ENCODE assay signal across 8 mouse cellular contexts in genomic region chr10:86636953-86637376, GRCm38 (mm10).
A peak's percentile ranks its signal among the peaks of the same experiment; 100 is the strongest.
DNase-seq lines count a peak whose midpoint lies in the region; ATAC-seq lines count a peak whose summit lies in the region.
"Not testable (repeated sequence)": the region's sequence is repeated elsewhere in the genome, so short reads cannot be mapped to it uniquely, and the experiment has no call there.

No protein-coding gene starts in this region.

- H3K4me1 ChIP-seq in intestine, embryonic 15.5 days (replicated peaks) = not testable (repeated sequence)

- not testable (repeated sequence) for H3K27me3 ChIP-seq in intestine, embryonic 15.5 days (replicated peaks)

- not testable (repeated sequence) for H3K27ac ChIP-seq in intestine, embryonic 15.5 days

- H3K4me2 ChIP-seq in intestine, embryonic 15.5 days (replicated peaks) = peak overlapping the region; percentile 71

- not testable (repeated sequence) for H3K9ac ChIP-seq in intestine, embryonic 15.5 days

- 3% methylated on average over 14 of the region's 14 CpGs for WGBS in intestine, embryonic 15.5 days

- H3K9me3 ChIP-seq in intestine, embryonic 15.5 days = not testable (repeated sequence)

- intact Hi-C loops in gastrocnemius, postnatal 36 days (cut with DNase I) = loop anchor here (5.0 kb wide), 1 partner anchor 95 kb away; no protein-coding TSS in a partner anchor
- intact Hi-C loops in left cerebral cortex, postnatal 14 days (cut with DNase I) = not testable (repeated sequence)

- DNase-seq in adrenal gland, adult 2 months = peak; percentile 90
- DNase-seq in embryo, embryonic 11.5 days (ENCODE audit: low read depth, low spot score) = peak; percentile 67
- peak; percentile 43 to 53 for DNase-seq in gastrocnemius, postnatal 36 days
- DNase-seq in left cerebral cortex, postnatal 14 days (ENCODE audit: low spot score in 2 of 2) = peak; percentile 45 to 72
- DNase-seq in mesoderm, embryonic 11.5 days (ENCODE audit: low read depth, low spot score) = peak; percentile 88
- DNase-seq in right cerebral cortex, postnatal 25 days = peak; percentile 60
- DNase-seq in urinary bladder, postnatal 4 days (ENCODE audit: low spot score in 2 of 2) = peak; percentile 50 to 64

- not testable (repeated sequence) for H3K36me3 ChIP-seq in intestine, embryonic 15.5 days

- peak overlapping the region; percentile 29; the same call in 1 of the 2 replicates for H3K4me3 ChIP-seq in intestine, embryonic 15.5 days (replicated peaks)

- peak; percentile 93 for ATAC-seq in intestine, embryonic 15.5 days
